Mouse (Mus musculus) intestine, embryonic 14.5 days (tissue): ENCODE data around the gene Gm44511. TPM values are rescaled to one million over a fixed set of nuclear protein-coding genes. Genes with fewer than 3 reads are reported as not detected.
"Not testable (repeated sequence)": the region's sequence is repeated elsewhere in the genome, so short reads cannot be mapped to it uniquely, and the experiment has no call there.

Source experiments
- ATAC-seq: fragments of 200-750 bp; cut with Nextera tagmentation; replicated peaks from 2 replicates; pipeline ENCODE4 v1.8.0; 2017; ENCODE audit warnings: low read depth, moderate number of reproducible peaks, moderate TSS enrichment, moderate library complexity; ENCODE audit not compliant: low FRiP score, low TSS enrichment
- DNase-seq: peaks from one replicate; pipeline ENCODE4 v3.0.0-alpha.2; 2018; ENCODE audit warnings: low spot score
- H3K27ac ChIP-seq: fragments of 300-500 bp; sonication (generic); 2 replicates; pipeline ENCODE4 v1.5.1; 2014; ENCODE audit warnings: low read depth, mild to moderate bottlenecking, control low read depth
- H3K27me3 ChIP-seq: fragments of 300-500 bp; sonication (generic); replicated peaks from 2 replicates; pipeline ENCODE4 v1.6.1; 2014; ENCODE audit warnings: low read length, control low read depth; ENCODE audit not compliant: control insufficient read depth, insufficient read depth
- H3K36me3 ChIP-seq: fragments of 300-500 bp; sonication (generic); 2 replicates; pipeline ENCODE4 v1.6.1; 2014; ENCODE audit warnings: low read length, control low read depth; ENCODE audit not compliant: control insufficient read depth, insufficient read depth
- H3K4me1 ChIP-seq: fragments of 300-500 bp; sonication (generic); replicated peaks from 2 replicates; pipeline ENCODE4 v1.6.1; 2014; ENCODE audit warnings: low read length, control low read depth, mixed read lengths; ENCODE audit not compliant: control insufficient read depth, insufficient read depth
- H3K4me2 ChIP-seq: fragments of 300-500 bp; sonication (generic); 2 replicates; pipeline ENCODE4 v1.6.1; 2014; ENCODE audit warnings: low read length
- H3K4me3 ChIP-seq: fragments of 300-500 bp; sonication (generic); 2 replicates; pipeline ENCODE4 v1.5.1; 2014; ENCODE audit warnings: low read depth, low read length, control low read depth, mixed read lengths
- H3K9ac ChIP-seq: fragments of 300-500 bp; sonication (generic); 2 replicates; pipeline ENCODE4 v1.6.1; 2014; ENCODE audit warnings: mild to moderate bottlenecking, low read length
- H3K9me3 ChIP-seq: fragments of 300-500 bp; sonication (generic); 2 replicates; pipeline ENCODE4 v1.6.1; 2016; ENCODE audit warnings: low read length, control low read depth; ENCODE audit not compliant: control insufficient read depth
- WGBS: fragments of 180-500 bp; shearing (Covaris S2); extraction: QIAGEN DNeasy Blood & Tissue Kit; methylation state at CpG from one replicate; pipeline ENCODE4 v1.1.7; 2014; 5-methylcytosine and 5-hydroxymethylcytosine counted together
- polyA plus RNA-seq: library from polyadenylated mRNA; unstranded; fragments of >200 nt; fragmentation: Nextera tagmentation; extraction: Ambion mirVana; gene quantifications from 2 replicates; pipeline ENCODE4 v1.2.1, GENCODE M21; 2014

The Gm44511 gene
- polyA plus RNA-seq, 1 experiment from 2014 or later, result 0.62 TPM

DNA sequence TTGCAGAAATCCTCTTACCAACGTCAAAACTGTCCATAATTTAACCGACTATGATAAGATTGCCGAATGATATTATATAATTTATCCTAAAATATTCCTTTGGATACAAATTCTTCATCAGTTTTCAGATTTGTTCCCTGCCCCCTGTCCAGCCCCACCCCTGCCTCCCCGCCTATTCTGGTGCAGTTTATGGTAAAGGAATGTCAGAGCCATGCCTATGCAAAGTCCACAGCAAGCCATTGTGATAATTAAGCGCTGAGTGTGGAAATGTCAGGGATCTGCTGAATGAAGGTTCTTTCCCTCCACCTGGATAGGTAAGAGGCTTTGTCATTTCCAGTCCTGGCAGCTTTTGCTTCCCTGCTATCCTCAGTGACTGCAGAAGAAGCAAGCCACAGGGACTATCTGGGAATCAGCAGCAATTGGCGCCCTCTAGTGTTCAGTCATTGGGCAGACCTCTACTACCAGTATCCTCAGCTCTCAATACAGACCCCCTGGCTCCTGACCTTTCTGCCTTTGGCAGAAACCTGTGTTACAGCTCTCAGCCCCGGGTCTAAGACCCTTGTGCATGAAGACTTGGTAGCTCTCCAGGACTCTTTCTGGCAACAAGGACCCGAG, 72.4 kb downstream of the Gm44511 start:
- not testable (repeated sequence) for H3K4me1 ChIP-seq, H3K9me3 ChIP-seq, H3K27ac ChIP-seq, H3K27me3 ChIP-seq, H3K4me3 ChIP-seq, H3K36me3 ChIP-seq, H3K9ac ChIP-seq
- H3K4me2 ChIP-seq, result peak overlapping the region; percentile 29
- WGBS, result 37% methylated on average over 7 of the region's 8 CpGs
- peak; percentile 83 for DNase-seq
- ATAC-seq, result peak; percentile 86

GRCm38 (mm10) chr6:128747006-128747405, 79.1 kb downstream of the Gm44511 start:
- WGBS, result 80% methylated on average over 6 of the region's 6 CpGs
- not testable (repeated sequence) for ATAC-seq, H3K9ac ChIP-seq, H3K4me1 ChIP-seq, DNase-seq, H3K27ac ChIP-seq, H3K9me3 ChIP-seq, H3K4me3 ChIP-seq, H3K4me2 ChIP-seq, H3K36me3 ChIP-seq, H3K27me3 ChIP-seq

DNA sequence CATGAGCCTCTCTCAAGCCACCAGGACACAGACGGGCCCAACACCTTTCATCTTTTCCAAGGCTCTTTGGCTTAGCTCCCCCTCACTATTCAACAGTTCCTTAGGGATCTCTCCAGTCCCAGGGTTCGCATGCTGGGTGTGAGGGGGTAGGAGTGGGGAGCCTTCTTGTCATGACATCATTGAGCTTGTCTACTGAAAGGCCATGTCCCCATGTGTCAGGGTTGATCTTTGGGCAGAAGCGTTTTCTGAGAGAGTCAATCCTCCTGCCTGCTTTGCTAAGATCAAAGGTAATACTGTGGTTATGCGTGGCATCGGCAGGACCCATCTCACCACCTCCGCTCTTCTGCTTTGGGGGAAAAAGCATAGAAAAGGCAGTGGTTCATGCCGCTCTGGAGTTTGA, 88.7 kb downstream of the Gm44511 start:
- no peaks in the 10 kb centered on the region for H3K36me3 ChIP-seq
- WGBS, result 91% methylated on average over 7 of the region's 7 CpGs
- H3K4me2 ChIP-seq, result no peak overlapping the region
- DNase-seq (no peak), ATAC-seq (no peak)
- 0 out of 2 replicates have a peak, but pooled peaks cover 5% of the 10 kb centered on the region for H3K4me1 ChIP-seq
- H3K27me3 ChIP-seq, result no peaks in the 10 kb centered on the region
- no peak overlapping the region for H3K4me3 ChIP-seq
- no peak overlapping the region for H3K27ac ChIP-seq
- no peak overlapping the region for H3K9ac ChIP-seq
- no peaks in the 10 kb centered on the region for H3K9me3 ChIP-seq

DNA sequence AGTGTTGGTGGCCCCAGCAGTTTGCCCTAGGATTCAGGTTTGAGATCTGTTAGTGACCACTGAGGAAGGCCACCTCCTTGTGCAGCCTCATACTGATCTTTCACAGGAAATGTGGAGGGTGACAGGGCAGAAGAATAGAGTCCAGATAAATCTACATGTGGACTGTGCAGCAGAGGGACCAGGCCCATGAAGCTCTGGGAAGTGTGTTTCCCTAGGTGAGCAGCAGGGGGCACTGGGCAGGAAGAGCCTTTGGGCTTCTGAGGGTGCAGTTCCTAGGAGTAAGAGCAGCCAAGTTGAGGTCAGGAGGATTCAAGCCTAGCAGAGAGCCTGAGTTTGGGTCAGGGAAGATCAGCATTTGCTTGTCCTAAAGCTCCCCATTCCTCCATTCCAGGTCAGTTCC, 90.0 kb downstream of the Gm44511 start:
- Histone ChIP-seq H3K9ac (no peak overlapping the region), H3K4me3 (no peak overlapping the region), H3K27me3 (no peaks in the 10 kb centered on the region), H3K4me1 (0 out of 2 replicates have a peak, but pooled peaks cover 5% of the 10 kb centered on the region), H3K36me3 (no peaks in the 10 kb centered on the region), H3K4me2 (no peak overlapping the region), H3K27ac (no peak overlapping the region), H3K9me3 (no peaks in the 10 kb centered on the region)
- ATAC-seq, result no peak
- DNase-seq, result no peak

DNA sequence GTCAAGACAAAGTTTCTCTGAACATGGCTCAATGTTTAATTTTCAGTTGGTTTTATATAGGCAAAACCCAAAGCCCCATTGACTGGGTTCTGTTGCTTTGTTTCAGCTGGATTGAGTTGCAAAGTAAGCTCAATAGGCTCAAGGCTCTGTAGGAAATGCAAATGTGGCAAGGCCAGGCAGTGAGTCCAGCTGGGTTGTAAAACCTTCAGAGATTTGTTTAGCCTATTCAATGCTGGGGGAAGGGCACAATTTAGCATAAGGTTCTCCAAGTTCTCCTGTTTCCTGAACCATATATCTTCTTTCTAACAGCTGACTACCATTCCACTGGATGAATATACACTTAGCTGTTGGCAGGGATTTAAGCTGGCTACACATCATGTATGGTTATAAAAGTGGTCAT, 91.2 kb downstream of the Gm44511 start:
- Histone ChIP-seq H3K4me3 (no peak overlapping the region), H3K9ac (no peak overlapping the region), H3K9me3 (no peaks in the 10 kb centered on the region), H3K4me1 (0 out of 2 replicates have a peak, but pooled peaks cover 5% of the 10 kb centered on the region), H3K4me2 (no peak overlapping the region), H3K27me3 (no peaks in the 10 kb centered on the region), H3K27ac (no peak overlapping the region), H3K36me3 (no peaks in the 10 kb centered on the region)
- DNase-seq, result no peak
- ATAC-seq, result no peak

DNA sequence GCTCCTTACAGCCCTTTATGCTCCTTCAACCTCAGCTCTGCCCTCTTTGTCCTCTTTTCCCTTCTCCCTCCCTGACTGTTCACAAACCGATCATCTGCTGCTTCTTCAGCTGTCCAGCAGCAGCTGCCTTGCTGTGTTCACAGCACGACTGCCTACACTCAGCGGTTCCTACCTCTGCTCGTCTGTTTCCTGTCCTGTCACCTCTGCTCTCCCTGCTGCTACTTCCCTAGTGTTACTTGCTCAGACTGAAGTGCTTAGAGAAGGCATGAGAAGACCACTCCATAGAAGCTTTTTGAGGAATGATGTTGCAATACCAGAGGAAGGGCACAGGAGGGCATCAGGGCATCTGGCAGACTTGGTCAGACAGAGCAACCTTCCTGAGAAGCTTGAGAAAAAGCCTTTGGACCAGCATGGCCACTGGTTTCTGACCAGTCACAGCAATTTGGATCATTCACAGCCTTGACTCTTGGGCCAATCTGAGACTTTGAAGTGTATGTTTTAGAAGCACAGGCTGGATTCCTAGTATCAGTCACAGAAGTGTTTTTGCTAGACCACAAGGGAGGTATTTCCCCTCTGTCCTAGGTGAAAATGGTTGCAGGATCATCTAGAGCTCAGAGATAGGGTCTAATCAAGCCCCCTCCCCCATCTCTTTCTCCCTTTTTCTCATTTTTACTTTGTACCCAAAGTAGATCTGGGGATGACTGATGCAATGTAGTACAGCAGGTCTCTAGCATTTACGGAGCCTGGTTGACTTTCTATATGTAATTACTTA, 92.0 kb downstream of the Gm44511 start:
- WGBS, result 69% methylated on average over 5 of the region's 5 CpGs
- H3K4me1 ChIP-seq, result 0 out of 2 replicates have a peak, but pooled peaks cover 5% of the 10 kb centered on the region
- H3K4me3 ChIP-seq, result no peak overlapping the region
- H3K9ac ChIP-seq, result no peak overlapping the region
- H3K27ac ChIP-seq, result no peak overlapping the region
- H3K36me3 ChIP-seq, result no peaks in the 10 kb centered on the region
- H3K4me2 ChIP-seq, result no peak overlapping the region
- DNase-seq (no peak), ATAC-seq (no peak)
- H3K27me3 ChIP-seq, result no peaks in the 10 kb centered on the region
- H3K9me3 ChIP-seq, result no peaks in the 10 kb centered on the region

DNA sequence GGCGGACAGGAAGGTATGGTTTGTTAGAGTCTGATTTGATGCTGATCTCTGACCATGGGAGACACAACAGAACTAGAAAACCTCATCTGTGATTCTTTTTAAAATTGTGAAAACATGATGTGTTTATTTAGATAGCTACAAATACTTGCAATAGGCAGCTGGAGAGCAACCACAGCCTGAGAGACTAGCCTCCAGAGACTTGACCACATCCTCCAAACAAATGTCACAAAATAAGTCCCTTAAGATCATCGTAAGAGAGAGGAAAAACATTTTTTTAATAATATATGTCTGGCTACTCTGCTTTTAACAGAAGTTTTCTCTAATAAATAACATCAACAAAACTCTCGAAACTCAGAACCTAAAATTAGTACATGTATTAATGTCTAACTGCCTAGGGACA, 94.1 kb downstream of the Gm44511 start:
- Histone ChIP-seq H3K27me3 (no peaks in the 10 kb centered on the region), H3K9ac (no peak overlapping the region), H3K9me3 (no peaks in the 10 kb centered on the region), H3K36me3 (no peaks in the 10 kb centered on the region), H3K4me2 (no peak overlapping the region), H3K4me1 (0 out of 2 replicates have a peak, but pooled peaks cover 5% of the 10 kb centered on the region), H3K4me3 (no peak overlapping the region), H3K27ac (no peak overlapping the region)
- DNase-seq, result no peak
- 81% methylated on average over 3 of the region's 3 CpGs for WGBS
- no peak for ATAC-seq
